Mouse (Mus musculus): Measurements from ENCODE around the gene Tekt3.

GRCm38 (mm10) chr11:63059911-63060310, 1.5 kb upstream of the Tekt3 start:
- no peak for TF ChIP-seq CTCF (IDR thresholded peaks at IDR 0.05)
- no peak for TF ChIP-seq EP300 (IDR thresholded peaks at IDR 0.05)
